Mouse (Mus musculus): ENCODE data around the gene Gm20388.

- TF ChIP-seq CTCF (IDR thresholded peaks at IDR 0.05; ENCODE audit: low read depth, low read length) (no peak), POLR2A (IDR thresholded peaks at IDR 0.05; ENCODE audit: insufficient read depth, low read length) (no peak)
Measured at GRCm38 (mm10) chr8:120813839-120814238, 903.2 kb downstream of the Gm20388 start.

Data from ES-Bruce4 (cell line).